Mouse (Mus musculus) kidney, adult 2 months (tissue): ENCODE measurements around the gene Slc35b2. TPM values are rescaled to one million over a fixed set of nuclear protein-coding genes. Genes with fewer than 3 reads are reported as not detected.

Source experiments
- DNase-seq: peaks from one replicate; pipeline ENCODE4 v3.0.0; 2021
- H3K27ac ChIP-seq: fragments of 200-500 bp; 2 replicates; pipeline ENCODE4 v1.5.1; 2012; ENCODE audit warnings: low read depth, low read length, control low read depth, inconsistent platforms; ENCODE audit not compliant: insufficient read depth
- H3K27me3 ChIP-seq: fragments of 200-500 bp; replicated peaks from 2 replicates; pipeline ENCODE4 v1.6.1; 2012; ENCODE audit warnings: mild to moderate bottlenecking, moderate library complexity, low read length, inconsistent platforms; ENCODE audit not compliant: control insufficient read depth, insufficient read depth
- H3K36me3 ChIP-seq: fragments of 200-500 bp; 2 replicates; pipeline ENCODE4 v1.6.1; 2012; ENCODE audit warnings: mild to moderate bottlenecking, moderate library complexity, low read length, inconsistent platforms; ENCODE audit not compliant: control insufficient read depth, insufficient read depth
- H3K4me1 ChIP-seq: fragments of 200-500 bp; 2 replicates; pipeline ENCODE4 v1.6.1; 2011; ENCODE audit warnings: low read length; ENCODE audit not compliant: control insufficient read depth, insufficient read depth
- H3K4me3 ChIP-seq: fragments of 200-500 bp; 2 replicates; pipeline ENCODE4 v1.5.1; 2011; ENCODE audit warnings: mild to moderate bottlenecking, low read depth, low read length, control low read depth; ENCODE audit not compliant: insufficient read depth
- CTCF ChIP-seq: fragments of 200-500 bp; conservative IDR thresholded peaks from 2 replicates; pipeline ENCODE4 v1.5.1; 2011; ENCODE audit warnings: low read depth, mild to moderate bottlenecking, control low read depth, low read length, moderate library complexity, mixed read lengths; ENCODE audit not compliant: insufficient read depth, insufficient read length
- POLR2A ChIP-seq: fragments of 200-500 bp; IDR thresholded peaks from one replicate; pipeline ENCODE4 v1.6.1; 2011; ENCODE audit warnings: low read depth, low read length, control low read depth
- WGBS: fragments of 180-500 bp; shearing (Covaris S2); methylation state at CpG from one replicate; pipeline ENCODE4 v1.1.7; 2018; 5-methylcytosine and 5-hydroxymethylcytosine counted together
- polyA plus RNA-seq: library from polyadenylated mRNA; depleted of rRNA; stranded (reverse); fragments of >200 nt; gene quantifications from 2 replicates; pipeline ENCODE4 v1.2.3, GENCODE M21; 2012; rRNA removed

Gene Slc35b2
- polyA plus RNA-seq, 1 experiment: 75.5 TPM

- no peak for DNase-seq
- 72% methylated on average over 4 of the region's 4 CpGs for WGBS
- Histone ChIP-seq H3K36me3 (no peaks in the 10 kb centered on the region), H3K27me3 (no peaks in the 10 kb centered on the region), H3K4me3 (no peak overlapping the region), H3K4me1 (no peaks in the 10 kb centered on the region), H3K27ac (no peak overlapping the region)
- no peak for TF ChIP-seq POLR2A
- TF ChIP-seq CTCF: no peak
Measured at GRCm38 (mm10) chr17:45616046-45616650, 52.5 kb downstream of the Slc35b2 start.

GRCm38 (mm10) chr17:45616679-45617078 is 53.0 kb downstream of the Slc35b2 start:
- H3K4me1 ChIP-seq: no peaks in the 10 kb centered on the region
- H3K4me3 ChIP-seq: no peak overlapping the region
- 85% methylated on average over 3 of the region's 3 CpGs for WGBS
- H3K27me3 ChIP-seq: no peaks in the 10 kb centered on the region
- TF ChIP-seq CTCF: no peak
- no peak for TF ChIP-seq POLR2A
- H3K27ac ChIP-seq: no peak overlapping the region
- H3K36me3 ChIP-seq: no peaks in the 10 kb centered on the region
- DNase-seq: no peak

Other genes with a start within 250 kb of the Slc35b2 start
- gene Cdc5l, start 130.1 kb upstream of the Slc35b2 start, polyA plus RNA-seq: 8.9 and 10.9 TPM in 2 replicates
- gene Spats1, start 88.5 kb upstream of the Slc35b2 start, polyA plus RNA-seq: 0.19 and 0.45 TPM in 2 replicates
- gene Aars2, start 57.0 kb upstream of the Slc35b2 start, polyA plus RNA-seq: 16.2 and 17.6 TPM in 2 replicates
- gene Tcte1, start 40.4 kb upstream of the Slc35b2 start, polyA plus RNA-seq: 0.08 and 0.09 TPM in 2 replicates
- gene Tmem151b, start 14.2 kb upstream of the Slc35b2 start, polyA plus RNA-seq: 1.9 and 2.1 TPM in 2 replicates
- gene Nfkbie, start 8.2 kb upstream of the Slc35b2 start, polyA plus RNA-seq: 4.3 and 5.8 TPM in 2 replicates
- gene Hsp90ab1, start 9.4 kb downstream of the Slc35b2 start, polyA plus RNA-seq: 369 and 408 TPM in 2 replicates
- 89.5 and 90.4 TPM in 2 replicates for gene Slc29a1, start 35.7 kb downstream of the Slc35b2 start, polyA plus RNA-seq
- 6.4 and 7.1 TPM in 2 replicates for gene Mymx, start 38.2 kb downstream of the Slc35b2 start, polyA plus RNA-seq
- gene Capn11, start 95.5 kb downstream of the Slc35b2 start, polyA plus RNA-seq: 0.04 and 0.16 TPM in 2 replicates
- 168 and 199 TPM in 2 replicates for gene Mrpl14, start 122.4 kb downstream of the Slc35b2 start, polyA plus RNA-seq
- 77.9 and 90.1 TPM in 2 replicates for gene Tmem63b, start 123.0 kb downstream of the Slc35b2 start, polyA plus RNA-seq
- gene 1600014C23Rik, start 170.0 kb downstream of the Slc35b2 start, polyA plus RNA-seq: not detected in 2 replicates